Mouse (Mus musculus): ENCODE results near the gene Mob2. TPM values are rescaled to one million over a fixed set of nuclear protein-coding genes. Genes with fewer than 3 reads are reported as not detected.

Gene Mob2
- polyA plus RNA-seq, 1 experiment from 2014 or later, result 63.0 TPM

GRCm38 (mm10) chr7:142045932-142046331, 14.9 kb downstream of the Mob2 start:
- no peaks in the 10 kb centered on the region for H3K27me3 ChIP-seq (replicated peaks; ENCODE audit: control insufficient read depth, insufficient read depth, low read length)
- WGBS, result 55% methylated on average over 1 of the region's 1 CpGs
- H3K9me3 ChIP-seq (ENCODE audit: control insufficient read depth, low read length), result no peaks in the 10 kb centered on the region
- ATAC-seq (replicated peaks; ENCODE audit: low FRiP score, low TSS enrichment, low read depth) (no peak; the same call in 1 of the 2 replicates), DNase-seq (ENCODE audit: low spot score) (no peak)
- no peak overlapping the region for H3K4me3 ChIP-seq (ENCODE audit: low read depth, low read length)
- H3K9ac ChIP-seq (ENCODE audit: low read length), result no peak overlapping the region
- no peaks in the 10 kb centered on the region for H3K4me1 ChIP-seq (replicated peaks; ENCODE audit: control insufficient read depth, insufficient read depth, low read length)
- no peak overlapping the region for H3K4me2 ChIP-seq (ENCODE audit: low read length)
- no peaks in the 10 kb centered on the region for H3K36me3 ChIP-seq (ENCODE audit: control insufficient read depth, insufficient read depth, low read length)
- H3K27ac ChIP-seq (ENCODE audit: low read depth), result no peak overlapping the region

DNA sequence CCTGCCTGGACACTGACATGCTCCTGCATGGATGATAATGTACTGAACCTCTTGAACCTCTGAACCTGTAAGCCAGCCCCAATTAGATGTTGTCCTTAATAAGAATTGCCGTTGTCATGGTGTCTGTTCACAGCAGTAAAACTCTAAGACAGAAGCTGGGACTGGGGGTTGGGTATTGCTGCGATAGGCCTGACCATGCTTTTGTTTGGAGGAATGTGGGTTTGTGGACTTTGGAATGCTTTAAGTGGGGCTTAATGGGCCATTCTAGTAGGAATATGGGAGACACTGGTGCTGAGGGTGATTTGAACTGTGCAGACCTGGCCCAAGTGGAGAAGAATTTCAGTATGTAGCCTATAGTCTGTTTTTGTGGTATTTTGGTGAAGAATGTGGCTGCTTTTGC, 15.5 kb downstream of the Mob2 start:
- Histone ChIP-seq H3K9me3 (ENCODE audit: control insufficient read depth, low read length) (no peaks in the 10 kb centered on the region), H3K4me1 (replicated peaks; ENCODE audit: control insufficient read depth, insufficient read depth, low read length) (no peaks in the 10 kb centered on the region), H3K27ac (ENCODE audit: low read depth) (no peak overlapping the region), H3K4me2 (ENCODE audit: low read length) (no peak overlapping the region), H3K9ac (ENCODE audit: low read length) (no peak overlapping the region), H3K27me3 (replicated peaks; ENCODE audit: control insufficient read depth, insufficient read depth, low read length) (no peaks in the 10 kb centered on the region), H3K36me3 (ENCODE audit: control insufficient read depth, insufficient read depth, low read length) (no peaks in the 10 kb centered on the region), H3K4me3 (ENCODE audit: low read depth, low read length) (no peak overlapping the region)
- DNase-seq (ENCODE audit: low spot score) (no peak), ATAC-seq (replicated peaks; ENCODE audit: low FRiP score, low TSS enrichment, low read depth) (no peak)
- WGBS, result 57% methylated on average over 2 of the region's 2 CpGs

GRCm38 (mm10) chr7:142040756-142041155, 20.1 kb downstream of the Mob2 start:
- WGBS, result 94% methylated on average over 3 of the region's 3 CpGs
- no peaks in the 10 kb centered on the region for H3K27me3 ChIP-seq (replicated peaks; ENCODE audit: control insufficient read depth, insufficient read depth, low read length)

DNA sequence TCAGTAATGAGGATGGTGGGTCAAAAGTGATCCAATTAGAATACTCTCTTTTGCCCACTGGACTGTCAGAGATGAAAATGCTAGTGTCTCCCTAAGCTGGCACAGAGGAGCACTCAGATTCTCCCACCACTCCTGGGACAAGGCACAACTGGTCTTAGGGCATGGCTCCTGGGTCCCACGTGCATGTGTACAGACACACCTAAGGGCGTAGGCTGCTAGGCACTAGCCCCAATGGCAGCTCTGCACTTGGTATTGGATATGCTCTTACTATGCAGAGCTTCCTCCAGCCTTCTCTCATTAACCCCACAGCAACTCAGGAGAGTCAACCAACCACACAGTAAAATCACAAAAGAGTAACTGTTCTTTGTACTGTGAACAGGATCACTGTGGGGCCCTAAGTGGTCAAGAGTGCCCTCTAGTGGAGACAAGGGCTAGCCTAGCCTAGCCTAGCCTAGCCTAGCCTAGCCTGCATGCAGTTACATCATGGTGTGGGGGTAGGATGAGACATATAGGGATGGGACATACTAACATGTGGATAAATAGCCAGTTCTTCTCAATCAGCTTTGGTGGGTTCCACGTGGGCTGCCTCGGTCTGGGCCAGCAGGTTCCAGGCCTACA, 23.2 kb downstream of the Mob2 start:
- no peak overlapping the region for H3K4me2 ChIP-seq (ENCODE audit: low read length)
- no peaks in the 10 kb centered on the region for H3K27me3 ChIP-seq (replicated peaks; ENCODE audit: control insufficient read depth, insufficient read depth, low read length)
- WGBS, result 78% methylated on average over 4 of the region's 4 CpGs
- no peaks in the 10 kb centered on the region for H3K9me3 ChIP-seq (ENCODE audit: control insufficient read depth, low read length)
- ATAC-seq (replicated peaks; ENCODE audit: low FRiP score, low TSS enrichment, low read depth) (peak; percentile 70; the same call in 1 of the 2 replicates), DNase-seq (ENCODE audit: low spot score) (no peak)
- no peaks in the 10 kb centered on the region for H3K36me3 ChIP-seq (ENCODE audit: control insufficient read depth, insufficient read depth, low read length)
- no peak overlapping the region for H3K4me3 ChIP-seq (ENCODE audit: low read depth, low read length)
- no peak overlapping the region for H3K27ac ChIP-seq (ENCODE audit: low read depth)
- H3K9ac ChIP-seq (ENCODE audit: low read length), result no peak overlapping the region
- no peaks in the 10 kb centered on the region; the same call in 1 of the 2 replicates for H3K4me1 ChIP-seq (replicated peaks; ENCODE audit: control insufficient read depth, insufficient read depth, low read length)

More at GRCm38 (mm10) chr7:142040756-142041155, 20.1 kb downstream of the Mob2 start:
- Histone ChIP-seq H3K4me3 (ENCODE audit: low read depth, low read length) (no peak overlapping the region), H3K4me2 (ENCODE audit: low read length) (no peak overlapping the region), H3K27ac (ENCODE audit: low read depth) (no peak overlapping the region), H3K4me1 (replicated peaks; ENCODE audit: control insufficient read depth, insufficient read depth, low read length) (no peaks in the 10 kb centered on the region), H3K36me3 (ENCODE audit: control insufficient read depth, insufficient read depth, low read length) (no peaks in the 10 kb centered on the region), H3K9me3 (ENCODE audit: control insufficient read depth, low read length) (no peaks in the 10 kb centered on the region), H3K9ac (ENCODE audit: low read length) (no peak overlapping the region)
- ATAC-seq (replicated peaks; ENCODE audit: low FRiP score, low TSS enrichment, low read depth) (no peak), DNase-seq (ENCODE audit: low spot score) (no peak)

DNA sequence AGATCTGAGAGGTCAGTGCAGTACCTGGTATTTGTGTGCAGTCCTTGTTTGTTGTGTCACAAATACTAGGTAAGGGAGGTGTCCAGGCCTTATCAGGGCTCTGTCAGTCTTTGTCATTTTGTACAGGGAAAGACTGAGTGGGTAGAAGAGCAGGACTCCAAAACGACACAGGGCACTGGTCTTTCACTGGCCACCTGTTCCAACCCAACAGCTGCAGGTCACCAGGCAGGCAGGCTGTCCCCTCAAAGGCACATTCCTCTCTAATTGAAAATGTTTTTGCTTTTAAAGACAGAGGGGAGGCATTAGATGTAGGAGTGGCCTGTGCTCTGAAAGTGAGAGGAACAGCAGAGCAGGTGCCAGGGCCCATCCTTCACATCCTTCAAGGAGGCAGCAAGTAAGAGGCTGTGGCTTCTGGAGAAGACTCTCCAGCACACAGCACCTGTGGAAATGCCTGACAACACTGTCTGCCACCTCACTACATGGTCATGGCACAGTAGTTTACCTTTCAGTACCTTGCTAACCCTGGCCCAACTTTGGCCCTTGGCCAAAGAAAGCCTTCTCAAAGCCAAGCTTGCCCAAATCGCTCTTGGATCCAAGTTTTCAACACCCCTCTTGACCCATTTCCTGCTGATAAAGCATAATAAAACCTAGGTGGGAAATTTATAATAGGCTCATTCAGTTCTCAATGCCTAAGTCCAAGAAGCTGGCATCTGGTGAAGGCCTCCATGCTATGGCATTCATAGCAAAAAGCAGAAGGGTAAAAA, 25.6 kb downstream of the Mob2 start:
- H3K36me3 ChIP-seq (ENCODE audit: control insufficient read depth, insufficient read depth, low read length), result no peaks in the 10 kb centered on the region
- no peaks in the 10 kb centered on the region; the same call in 1 of the 2 replicates for H3K4me1 ChIP-seq (replicated peaks; ENCODE audit: control insufficient read depth, insufficient read depth, low read length)
- no peak overlapping the region for H3K27ac ChIP-seq (ENCODE audit: low read depth)
- H3K27me3 ChIP-seq (replicated peaks; ENCODE audit: control insufficient read depth, insufficient read depth, low read length), result no peaks in the 10 kb centered on the region
- no peak for ATAC-seq (replicated peaks; ENCODE audit: low FRiP score, low TSS enrichment, low read depth)
- no peak overlapping the region for H3K4me3 ChIP-seq (ENCODE audit: low read depth, low read length)
- H3K9me3 ChIP-seq (ENCODE audit: control insufficient read depth, low read length), result no peaks in the 10 kb centered on the region
- H3K4me2 ChIP-seq (ENCODE audit: low read length), result no peak overlapping the region
- no peak overlapping the region for H3K9ac ChIP-seq (ENCODE audit: low read length)
- 61% methylated on average over 2 of the region's 2 CpGs for WGBS
- no peak for DNase-seq (ENCODE audit: low spot score)

- Histone ChIP-seq H3K27me3 (replicated peaks; ENCODE audit: control insufficient read depth, insufficient read depth, low read length) (no peaks in the 10 kb centered on the region), H3K9me3 (ENCODE audit: control insufficient read depth, low read length) (no peaks in the 10 kb centered on the region), H3K4me3 (ENCODE audit: low read depth, low read length) (no peak overlapping the region), H3K4me1 (replicated peaks; ENCODE audit: control insufficient read depth, insufficient read depth, low read length) (no peaks in the 10 kb centered on the region; the same call in 1 of the 2 replicates), H3K27ac (ENCODE audit: low read depth) (no peak overlapping the region), H3K36me3 (ENCODE audit: control insufficient read depth, insufficient read depth, low read length) (no peaks in the 10 kb centered on the region), H3K9ac (ENCODE audit: low read length) (no peak overlapping the region), H3K4me2 (ENCODE audit: low read length) (no peak overlapping the region)
- ATAC-seq (replicated peaks; ENCODE audit: low FRiP score, low TSS enrichment, low read depth), result no peak
- no peak for DNase-seq (ENCODE audit: low spot score)
- WGBS, result 80% methylated on average over 2 of the region's 2 CpGs
Measured at GRCm38 (mm10) chr7:142034198-142034597, 26.7 kb downstream of the Mob2 start.

DNA sequence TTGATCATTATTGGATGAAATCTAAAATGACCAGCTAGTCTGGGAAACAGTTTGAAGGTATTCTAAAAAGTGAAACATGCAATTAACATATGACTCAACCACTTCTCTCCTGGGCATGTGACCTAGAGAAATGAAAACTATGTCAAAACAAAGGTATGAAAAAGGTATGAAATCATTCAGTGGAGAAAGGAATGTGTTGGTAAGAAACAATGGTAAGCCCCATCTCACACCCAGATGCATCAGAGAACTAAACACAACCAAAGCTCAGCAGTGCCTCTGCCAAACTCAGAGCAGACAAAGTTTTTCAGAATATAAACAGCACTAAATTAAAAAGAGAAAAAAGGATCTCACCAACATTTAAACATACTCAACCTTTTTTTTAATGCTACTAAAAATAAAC, 30.8 kb downstream of the Mob2 start:
- Histone ChIP-seq H3K4me1 (replicated peaks; ENCODE audit: control insufficient read depth, insufficient read depth, low read length) (peaks cover 14% of the 10 kb centered on the region), H3K9me3 (ENCODE audit: control insufficient read depth, low read length) (no peaks in the 10 kb centered on the region), H3K4me3 (ENCODE audit: low read depth, low read length) (no peak overlapping the region), H3K9ac (ENCODE audit: low read length) (no peak overlapping the region), H3K27me3 (replicated peaks; ENCODE audit: control insufficient read depth, insufficient read depth, low read length) (no peaks in the 10 kb centered on the region), H3K4me2 (ENCODE audit: low read length) (no peak overlapping the region), H3K36me3 (ENCODE audit: control insufficient read depth, insufficient read depth, low read length) (no peaks in the 10 kb centered on the region), H3K27ac (ENCODE audit: low read depth) (no peak overlapping the region)
- ATAC-seq (replicated peaks; ENCODE audit: low FRiP score, low TSS enrichment, low read depth), result no peak
- DNase-seq (ENCODE audit: low spot score), result no peak

- H3K36me3 ChIP-seq (ENCODE audit: control insufficient read depth, insufficient read depth, low read length), result no peaks in the 10 kb centered on the region
- H3K9me3 ChIP-seq (ENCODE audit: control insufficient read depth, low read length), result no peaks in the 10 kb centered on the region
- peaks cover 20% of the 10 kb centered on the region for H3K4me1 ChIP-seq (replicated peaks; ENCODE audit: control insufficient read depth, insufficient read depth, low read length)
- no peak overlapping the region for H3K4me2 ChIP-seq (ENCODE audit: low read length)
- H3K4me3 ChIP-seq (ENCODE audit: low read depth, low read length), result no peak overlapping the region
- H3K9ac ChIP-seq (ENCODE audit: low read length), result no peak overlapping the region
- no peak for ATAC-seq (replicated peaks; ENCODE audit: low FRiP score, low TSS enrichment, low read depth)
- H3K27me3 ChIP-seq (replicated peaks; ENCODE audit: control insufficient read depth, insufficient read depth, low read length), result no peaks in the 10 kb centered on the region
- DNase-seq (ENCODE audit: low spot score), result no peak
- no peak overlapping the region for H3K27ac ChIP-seq (ENCODE audit: low read depth)
- 60% methylated on average over 4 of the region's 4 CpGs for WGBS
Measured at GRCm38 (mm10) chr7:142025926-142026325, 34.9 kb downstream of the Mob2 start.

DNA sequence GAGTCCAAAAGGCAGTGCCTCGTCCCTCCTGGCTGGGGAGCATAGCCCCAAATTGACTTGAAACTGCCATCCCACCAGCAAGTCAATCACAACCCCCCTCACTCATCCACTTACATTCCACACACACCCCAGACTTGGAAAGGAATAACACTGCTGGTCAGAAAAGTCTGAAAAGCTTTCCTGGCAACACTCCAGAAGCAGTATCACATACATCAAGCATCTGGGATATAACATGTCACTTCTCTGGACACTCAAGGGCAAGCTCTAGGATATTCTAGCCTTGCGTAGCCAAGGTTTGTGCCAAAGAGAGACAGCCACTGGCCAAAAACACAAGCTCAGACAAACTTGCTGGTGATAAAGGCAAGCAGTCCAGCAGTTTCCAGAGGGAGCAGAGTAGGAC, 35.7 kb downstream of the Mob2 start:
- ATAC-seq (replicated peaks; ENCODE audit: low FRiP score, low TSS enrichment, low read depth), result no peak
- no peak for DNase-seq (ENCODE audit: low spot score)
- Histone ChIP-seq H3K4me2 (ENCODE audit: low read length) (no peak overlapping the region), H3K4me3 (ENCODE audit: low read depth, low read length) (no peak overlapping the region), H3K9me3 (ENCODE audit: control insufficient read depth, low read length) (no peaks in the 10 kb centered on the region), H3K36me3 (ENCODE audit: control insufficient read depth, insufficient read depth, low read length) (no peaks in the 10 kb centered on the region), H3K27ac (ENCODE audit: low read depth) (no peak overlapping the region), H3K9ac (ENCODE audit: low read length) (no peak overlapping the region), H3K27me3 (replicated peaks; ENCODE audit: control insufficient read depth, insufficient read depth, low read length) (no peaks in the 10 kb centered on the region), H3K4me1 (replicated peaks; ENCODE audit: control insufficient read depth, insufficient read depth, low read length) (peaks cover 23% of the 10 kb centered on the region)
- 57% methylated on average over 2 of the region's 2 CpGs for WGBS

All from intestine, embryonic 14.5 days (tissue).